Mouse (Mus musculus) layer of hippocampus, adult 9-10 months (tissue): ENCODE data around the gene Gdpd2.

Experiments
- DNase-seq: peaks from one replicate; pipeline ENCODE4 v3.0.0; 2022; ENCODE audit warnings: low spot score

The Gdpd2 gene

DNA sequence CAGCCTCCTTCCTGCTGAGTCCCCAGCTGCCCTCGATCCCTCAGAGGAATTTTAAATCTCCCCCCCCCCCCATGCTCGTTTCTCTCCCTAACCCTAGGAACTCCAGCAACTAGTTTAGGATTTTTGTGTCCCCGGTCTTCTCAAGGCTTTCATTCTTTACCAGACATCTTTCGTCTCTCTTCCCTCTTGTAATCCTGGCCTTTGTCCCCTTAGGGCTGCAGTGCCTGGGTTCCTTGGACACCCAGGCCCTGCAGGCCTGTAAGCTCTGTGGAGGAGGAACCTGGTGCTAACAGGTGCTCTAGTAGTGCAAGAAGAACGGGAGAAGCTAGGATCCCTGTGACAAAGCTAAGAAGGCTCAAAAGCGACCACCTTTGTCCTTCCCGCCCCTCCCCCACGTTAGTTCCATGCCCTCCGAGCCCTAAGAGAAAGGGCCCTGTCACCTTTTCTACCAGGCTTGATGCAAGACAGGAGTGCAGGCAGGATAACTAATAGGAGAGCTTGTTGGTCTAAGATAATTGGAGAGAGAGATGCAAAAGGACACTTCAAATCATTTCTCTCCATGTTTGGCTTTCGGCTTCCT is 48.1 kb downstream of the Gdpd2 start:
- no peak for DNase-seq

DNA sequence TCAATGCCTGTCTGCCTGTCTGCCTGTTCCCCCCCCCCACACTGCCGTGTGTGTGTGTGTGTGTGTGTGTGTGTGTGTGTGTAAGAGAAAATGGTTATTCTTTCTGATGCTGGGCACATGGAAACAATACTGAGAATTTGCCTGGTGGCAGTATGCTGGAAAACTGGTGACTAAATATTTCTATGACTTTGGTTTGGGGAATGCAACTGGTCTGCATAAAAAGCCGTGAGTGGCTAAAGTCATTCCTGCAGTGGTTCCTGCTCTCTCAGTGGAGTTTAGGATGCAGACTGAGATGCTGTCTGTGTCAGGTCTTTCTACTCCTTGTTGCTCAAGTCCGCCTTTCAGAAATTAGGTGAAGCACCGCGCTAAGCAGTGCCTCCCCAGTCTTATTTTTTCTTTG is 48.7 kb downstream of the Gdpd2 start:
- no peak for DNase-seq
